Mouse (Mus musculus) inflammation-experienced regulatory T-cells (primary cell): ENCODE results near the gene Rprd1b. TPM values are rescaled to one million over a fixed set of nuclear protein-coding genes. Genes with fewer than 3 reads are reported as not detected.

Experiments
- polyA plus RNA-seq, 2 experiments: library from polyadenylated mRNA; unstranded; fragments of 100-300 nt; shearing (Covaris generic); gene quantifications; one replicate each; pipeline ENCODE4 v1.2.1; 2017

Rprd1b gene
- polyA plus RNA-seq = 10 to 100 TPM; 25.4 to 32.0 TPM

GRCm38 (mm10) chr2:158028354-158028863 lies at the start of gene Rprd1b, which contains the start of gene Tti1:
Gene Rprd1b, plus strand, starts transcription at chr2:158028497.
Gene Tti1, minus strand, starts transcription at chr2:158028433.

DNA sequence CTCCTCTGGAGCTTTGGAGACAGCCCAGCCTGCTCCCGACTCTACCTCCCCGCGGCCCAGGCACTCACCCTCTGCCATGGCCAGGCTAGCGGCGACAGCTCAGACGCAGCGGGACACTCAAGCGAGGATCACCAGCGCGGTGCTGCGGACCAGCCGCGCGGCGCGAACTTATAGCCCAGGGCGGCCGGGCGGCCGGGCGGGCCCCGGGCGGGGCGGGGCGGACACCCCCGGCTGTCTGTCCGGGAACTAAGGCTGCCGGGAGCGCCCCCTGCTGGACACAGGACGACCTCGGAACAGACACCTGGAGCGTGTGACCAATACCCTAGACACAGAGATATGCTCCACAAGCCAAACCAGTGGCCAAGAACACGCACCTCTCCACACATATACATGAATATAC lies 117.9 kb downstream of the Rprd1b start, which contains the start of gene Tgm2:
TSS of gene Tgm2 (minus strand) at position 214 of the 400 bp plus-strand sequence.

Other genes starting within 250 kb of the Rprd1b start
- gene Vstm2l, start 113.8 kb upstream of the Rprd1b start, polyA plus RNA-seq = under 1 TPM in 1 of 2 experiments, not detected in 1; 0.48 TPM
- 10 to 100 TPM; 21.9 to 25.1 TPM for gene Tti1, start 64 bp upstream of the Rprd1b start, polyA plus RNA-seq
- gene Tgm2, start 117.9 kb downstream of the Rprd1b start, polyA plus RNA-seq = 1 to 10 TPM; 4.0 to 4.9 TPM
- gene D630003M21Rik, start 200.7 kb downstream of the Rprd1b start, polyA plus RNA-seq = under 1 TPM; 0.05 to 0.50 TPM
- gene Bpi, start 229.6 kb downstream of the Rprd1b start, polyA plus RNA-seq = under 1 TPM in 1 of 2 experiments, not detected in 1; 0.47 TPM